In the genomic region with DNA sequence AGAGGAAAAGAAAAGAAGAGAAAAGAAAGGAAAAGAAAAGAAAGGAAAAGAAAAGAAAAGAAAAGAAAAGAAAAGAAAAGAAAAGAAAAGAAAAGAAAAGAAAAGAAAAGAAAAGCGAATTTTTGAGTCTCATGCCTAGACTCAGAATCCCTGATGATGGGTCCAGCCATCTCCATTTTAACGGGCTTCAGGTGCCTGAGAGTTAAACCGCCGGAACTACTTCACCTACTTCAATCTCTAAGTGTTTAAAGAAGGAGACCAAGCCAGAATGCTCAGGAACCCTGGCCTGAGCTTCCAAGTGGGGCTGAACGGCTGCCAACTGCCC, we compare ENCODE assay signal across 9 mouse cellular contexts. TPM values are rescaled to one million over a fixed set of nuclear protein-coding genes. Genes with fewer than 3 reads are reported as not detected.
DNase-seq lines count a peak whose midpoint lies in the region; ATAC-seq and TF ChIP-seq lines count a peak whose summit lies in the region.
"Not testable (repeated sequence)": the region's sequence is repeated elsewhere in the genome, so short reads cannot be mapped to it uniquely, and the experiment has no call there.
"Had no signal": no experiment of that assay in that cellular context is flagged by ENCODE, and none has a peak within 500 bp of the region (broad histone marks: within the 10 kb centered on the region; RNA-seq: fewer than 3 reads in every experiment).

No protein-coding gene starts in this region.

- TF ChIP-seq EP300 in ES-Bruce4 (IDR thresholded peaks at IDR 0.05; ENCODE audit: insufficient read depth, low read depth, low read length): not testable (repeated sequence)

- ATAC-seq in embryonic facial prominence, embryonic 15.5 days (ENCODE audit: insufficient number of reproducible peaks, low FRiP score, low TSS enrichment, low read depth); hindbrain, embryonic 15.5 days (ENCODE audit: low FRiP score, low read depth); liver, embryonic 16.5 days (ENCODE audit: low read depth); midbrain, embryonic 15.5 days (replicated peaks); stomach, embryonic 15.5 days (ENCODE audit: insufficient read depth, low FRiP score, low read depth): not testable (repeated sequence)

- peak overlapping the region; percentile 95 for H3K4me2 ChIP-seq in embryonic facial prominence, embryonic 15.5 days (replicated peaks)
- H3K4me2 ChIP-seq in hindbrain, embryonic 15.5 days: peak overlapping the region; percentile 82
- H3K4me2 ChIP-seq in liver, embryonic 16.5 days (ENCODE audit: low read depth, low read length): peak overlapping the region; percentile 56
- peak overlapping the region; percentile 96 for H3K4me2 ChIP-seq in midbrain, embryonic 15.5 days
- H3K4me2 ChIP-seq in stomach, embryonic 15.5 days: peak overlapping the region; percentile 94

- 5% methylated on average over 5 of the region's 5 CpGs for WGBS in embryonic facial prominence, embryonic 15.5 days
- 9% methylated on average over 5 of the region's 5 CpGs for WGBS in heart, embryonic 10.5 days
- WGBS in hindbrain, embryonic 15.5 days: 4% methylated on average over 5 of the region's 5 CpGs
- 13% methylated on average over 5 of the region's 5 CpGs for WGBS in liver, embryonic 16.5 days (ENCODE audit: insufficient replicate concordance)
- 6% methylated on average over 5 of the region's 5 CpGs for whole genome bisulfite sequencing in midbrain, embryonic 15.5 days
- WGBS in stomach, embryonic 15.5 days: 5% methylated on average over 5 of the region's 5 CpGs

- peak overlapping the region; percentile 92 for H3K4me3 ChIP-seq in ES-Bruce4 (ENCODE audit: low read depth, low read length)
- H3K4me3 ChIP-seq in embryonic facial prominence, embryonic 15.5 days (replicated peaks): peak overlapping the region; percentile 58
- H3K4me3 ChIP-seq in heart, embryonic 10.5 days: peak overlapping the region; percentile 74
- peak overlapping the region; percentile 64 for H3K4me3 ChIP-seq in hindbrain, embryonic 15.5 days
- H3K4me3 ChIP-seq in layer of hippocampus, adult 2 months: peak overlapping the region; percentile 89
- peak overlapping the region; percentile 41 for H3K4me3 ChIP-seq in liver, embryonic 16.5 days (ENCODE audit: low read depth, low read length)
- H3K4me3 ChIP-seq in midbrain, embryonic 15.5 days: peak overlapping the region; percentile 68
- H3K4me3 ChIP-seq in stomach, embryonic 15.5 days (replicated peaks): peak overlapping the region; percentile 57

- not testable (repeated sequence) for H3K27me3 ChIP-seq in ES-Bruce4 (ENCODE audit: control insufficient read depth, insufficient read depth, low read length, poor library complexity, severe bottlenecking); embryonic facial prominence, embryonic 15.5 days; hindbrain, embryonic 15.5 days; liver, embryonic 16.5 days (ENCODE audit: control insufficient read depth, insufficient read depth, low read depth, low read length); midbrain, embryonic 15.5 days (replicated peaks); stomach, embryonic 15.5 days (replicated peaks)
- peaks cover 24% of the 10 kb centered on the region for H3K27me3 ChIP-seq in heart, embryonic 10.5 days (ENCODE audit: insufficient read depth, poor library complexity, severe bottlenecking)

- not testable (repeated sequence) for DNase-seq in heart, embryonic 10.5 days (ENCODE audit: low spot score); layer of hippocampus, adult 2 months (ENCODE audit: low spot score in 2 of 2)

- not testable (repeated sequence) for TF ChIP-seq POLR2A in ES-Bruce4 (IDR thresholded peaks at IDR 0.05; ENCODE audit: insufficient read depth, low read length)

- H3K27ac ChIP-seq in ES-Bruce4 (ENCODE audit: insufficient read depth, low read length); embryonic facial prominence, embryonic 15.5 days (replicated peaks); liver, embryonic 16.5 days (ENCODE audit: low read length); midbrain, embryonic 15.5 days; stomach, embryonic 15.5 days: not testable (repeated sequence)
- H3K27ac ChIP-seq in heart, embryonic 10.5 days: 0 out of 2 replicates have a peak overlapping the region, but pooled peaks have one; percentile 83
- H3K27ac ChIP-seq in hindbrain, embryonic 15.5 days (replicated peaks): peak overlapping the region; percentile 74
- peak overlapping the region; percentile 97 for H3K27ac ChIP-seq in layer of hippocampus, adult 2 months

- not testable (repeated sequence) for TF ChIP-seq CTCF in ES-Bruce4 (IDR thresholded peaks at IDR 0.05; ENCODE audit: low read depth, low read length); layer of hippocampus, adult 2 months (conservative IDR thresholded peaks at IDR 0.05)

- H3K9me3 ChIP-seq in ES-Bruce4 (replicated peaks; ENCODE audit: control insufficient read depth, insufficient read depth, low read length, poor library complexity, severe bottlenecking); embryonic facial prominence, embryonic 15.5 days (replicated peaks); heart, embryonic 10.5 days; hindbrain, embryonic 15.5 days; liver, embryonic 16.5 days (replicated peaks; ENCODE audit: control insufficient read depth, low read length); midbrain, embryonic 15.5 days; stomach, embryonic 15.5 days: not testable (repeated sequence)

- H3K4me1 ChIP-seq in ES-Bruce4 (ENCODE audit: control insufficient read depth, insufficient read depth, low read length); embryonic facial prominence, embryonic 15.5 days; heart, embryonic 10.5 days; hindbrain, embryonic 15.5 days (replicated peaks); liver, embryonic 16.5 days (ENCODE audit: control insufficient read depth, low read depth, low read length); midbrain, embryonic 15.5 days; stomach, embryonic 15.5 days: not testable (repeated sequence)

- peak overlapping the region; percentile 66; the same call in 1 of the 2 replicates for H3K9ac ChIP-seq in ES-Bruce4 (ENCODE audit: low read depth, poor library complexity, severe bottlenecking)
- H3K9ac ChIP-seq in embryonic facial prominence, embryonic 15.5 days: peak overlapping the region; percentile 41
- peak overlapping the region; percentile 80 for H3K9ac ChIP-seq in hindbrain, embryonic 15.5 days
- not testable (repeated sequence) for H3K9ac ChIP-seq in liver, embryonic 16.5 days (ENCODE audit: low read depth, low read length)
- H3K9ac ChIP-seq in midbrain, embryonic 15.5 days: peak overlapping the region; percentile 71
- H3K9ac ChIP-seq in stomach, embryonic 15.5 days: peak overlapping the region; percentile 41; the same call in 1 of the 2 replicates

- H3K36me3 ChIP-seq in ES-Bruce4 (ENCODE audit: control insufficient read depth, insufficient read depth, low read length, poor library complexity, severe bottlenecking); embryonic facial prominence, embryonic 15.5 days; heart, embryonic 10.5 days; hindbrain, embryonic 15.5 days; liver, embryonic 16.5 days (ENCODE audit: control insufficient read depth, insufficient read depth); midbrain, embryonic 15.5 days (replicated peaks); stomach, embryonic 15.5 days: not testable (repeated sequence)

RNA-seq across cellular contexts. Expression of gene Nsun7, which starts 0.3 kb away (rescaled TPM):
- 0.37 and 0.94 TPM in 2 replicates for polyA plus RNA-seq in ES-Bruce4 (2011; ENCODE audit: insufficient read depth, insufficient read length, low read depth, missing spikeins)
- 1.2 and 1.8 TPM in 2 replicates for polyA plus RNA-seq in embryonic facial prominence, embryonic 15.5 days (2015; fragmentation: Nextera tagmentation; extraction: Ambion mirVana)
- 0.14 TPM in 1 of 2 replicates, not detected in the other for polyA plus RNA-seq in heart, embryonic 10.5 days (2016; fragmentation: Nextera tagmentation; extraction: Ambion mirVana)
- 2.1 and 2.6 TPM in 2 replicates for polyA plus RNA-seq in hindbrain, embryonic 15.5 days (2015; fragmentation: Nextera tagmentation; extraction: Ambion mirVana)
- 10 to 100 TPM; 12.6 to 14.6 TPM for total RNA-seq in layer of hippocampus, adult 2 months (2021)
- 0.04 TPM in 1 of 2 replicates, not detected in the other for polyA plus RNA-seq in liver, embryonic 16.5 days (2015; fragmentation: Nextera tagmentation; extraction: Ambion mirVana)
- polyA plus RNA-seq in midbrain, embryonic 15.5 days (2015; fragmentation: Nextera tagmentation; extraction: Ambion mirVana): 2.1 and 2.6 TPM in 2 replicates
- polyA plus RNA-seq in stomach, embryonic 15.5 days (2015; fragmentation: Nextera tagmentation; extraction: Ambion mirVana): 0.33 and 0.36 TPM in 2 replicates
- total RNA-seq: heart, adult 18-20 months had no signal

Comparison
In these comparisons a context has a peak if more than half of its experiments do, and no peak if none do; other contexts are left out.
1. H3K4me3 ChIP-seq: peak in every context shown above with its lines; median percentile 92 in ES-Bruce4; 89 in layer of hippocampus, adult 2 months; 74 in heart, embryonic 10.5 days; 68 in midbrain, embryonic 15.5 days; 64 in hindbrain, embryonic 15.5 days; 58 in embryonic facial prominence, embryonic 15.5 days; 57 in stomach, embryonic 15.5 days; 41 in liver, embryonic 16.5 days.